Mouse (Mus musculus) neural tube, embryonic 12.5 days (tissue): ENCODE data around the gene Hint2. TPM values are rescaled to one million over a fixed set of nuclear protein-coding genes. Genes with fewer than 3 reads are reported as not detected.
A peak's percentile ranks its signal among the peaks of the same experiment; 100 is the strongest.

Experiments used
- ATAC-seq: fragments of 200-750 bp; cut with Nextera tagmentation; 2 replicates; pipeline ENCODE4 v1.8.0; 2017; ENCODE audit warnings: low read depth, mild to moderate bottlenecking, moderate TSS enrichment, moderate library complexity; ENCODE audit not compliant: low FRiP score
- H3K27ac ChIP-seq: fragments of 300-500 bp; sonication (generic); 2 replicates; pipeline ENCODE4 v1.5.1; 2016
- H3K27me3 ChIP-seq: fragments of 300-500 bp; sonication (generic); replicated peaks from 2 replicates; pipeline ENCODE4 v1.6.1; 2016; ENCODE audit warnings: mild to moderate bottlenecking
- H3K36me3 ChIP-seq: fragments of 300-500 bp; sonication (generic); 2 replicates; pipeline ENCODE4 v1.6.1; 2016; ENCODE audit warnings: mild to moderate bottlenecking
- H3K4me1 ChIP-seq: fragments of 300-500 bp; sonication (generic); 2 replicates; pipeline ENCODE4 v1.6.1; 2016
- H3K4me2 ChIP-seq: fragments of 300-500 bp; sonication (generic); replicated peaks from 2 replicates; pipeline ENCODE4 v1.6.1; 2016; ENCODE audit warnings: mild to moderate bottlenecking
- H3K4me3 ChIP-seq: fragments of 300-500 bp; sonication (generic); 2 replicates; pipeline ENCODE4 v1.5.1; 2016
- H3K9ac ChIP-seq: fragments of 300-500 bp; sonication (generic); 2 replicates; pipeline ENCODE4 v1.6.1; 2016; ENCODE audit warnings: mild to moderate bottlenecking
- H3K9me3 ChIP-seq: fragments of 300-500 bp; sonication (generic); 2 replicates; pipeline ENCODE4 v1.6.1; 2016; ENCODE audit warnings: mild to moderate bottlenecking
- WGBS: fragments of 180-500 bp; shearing (Covaris S2); methylation state at CpG from one replicate; pipeline ENCODE4 v1.1.7; 2016; 5-methylcytosine and 5-hydroxymethylcytosine counted together
- polyA plus RNA-seq: library from polyadenylated mRNA; unstranded; fragments of >200 nt; fragmentation: Nextera tagmentation; extraction: Ambion mirVana; gene quantifications from 2 replicates; pipeline ENCODE4 v1.2.1, GENCODE M21; 2016

Hint2 gene
- polyA plus RNA-seq, 1 experiment from 2014 or later, result 71.0 TPM

DNA sequence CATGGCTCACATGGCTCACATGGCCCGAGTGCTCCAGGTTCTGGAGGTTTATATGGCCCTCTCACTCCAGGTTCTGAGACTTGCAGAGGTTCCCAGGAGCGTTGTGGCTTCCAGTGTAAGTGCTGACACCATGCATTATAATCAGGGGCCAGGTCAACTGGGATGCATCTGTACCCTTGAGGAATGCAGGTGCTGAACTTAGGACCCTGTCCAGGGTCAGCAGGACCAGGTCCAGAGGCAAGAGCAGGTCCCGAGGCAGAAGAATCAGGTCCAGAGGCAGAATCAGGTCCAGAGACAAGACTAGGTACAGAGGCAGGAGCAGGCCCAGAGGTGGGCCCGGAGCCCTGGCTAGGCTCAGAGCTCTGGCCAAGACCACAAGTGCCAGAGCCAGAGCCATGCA lies 3.5 kb downstream of the Hint2 start:
- no peak overlapping the region for H3K9ac ChIP-seq
- peak overlapping the region; percentile 54 for H3K4me2 ChIP-seq
- peaks cover 31% of the 10 kb centered on the region for H3K36me3 ChIP-seq
- WGBS, result 92% methylated on average over 4 of the region's 4 CpGs
- H3K27ac ChIP-seq, result no peak overlapping the region
- no peaks in the 10 kb centered on the region for H3K27me3 ChIP-seq
- ATAC-seq, result no peak
- no peak overlapping the region for H3K4me3 ChIP-seq
- peaks cover 20% of the 10 kb centered on the region for H3K4me1 ChIP-seq
- peaks cover 7% of the 10 kb centered on the region; the same call in 1 of the 2 replicates for H3K9me3 ChIP-seq

DNA sequence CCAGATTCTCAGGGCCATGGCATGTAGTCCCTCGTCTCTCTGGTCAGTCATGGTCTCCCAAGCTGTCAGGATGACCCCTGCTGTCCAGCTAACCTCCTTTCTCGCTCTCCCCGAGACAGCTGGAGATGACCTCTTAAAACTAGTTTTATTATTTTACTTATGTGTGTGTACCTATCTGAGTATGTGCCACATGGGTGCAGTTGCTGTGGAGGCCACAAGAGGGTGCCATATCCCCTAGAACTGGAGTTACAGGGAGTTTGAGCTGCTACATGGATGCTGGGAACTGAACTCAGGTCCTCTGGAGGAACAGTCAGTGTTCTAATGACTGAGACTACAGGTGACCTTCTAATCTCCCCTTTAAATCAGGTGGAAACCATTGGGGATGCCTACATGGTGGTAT lies 6.5 kb downstream of the Hint2 start:
- H3K4me3 ChIP-seq, result no peak overlapping the region
- no peak overlapping the region for H3K4me2 ChIP-seq
- peaks cover 39% of the 10 kb centered on the region for H3K36me3 ChIP-seq
- no peak for ATAC-seq
- 98% methylated on average over 3 of the region's 3 CpGs for WGBS
- H3K9ac ChIP-seq, result no peak overlapping the region
- peaks cover 7% of the 10 kb centered on the region; the same call in 1 of the 2 replicates for H3K9me3 ChIP-seq
- H3K4me1 ChIP-seq, result peaks cover 10% of the 10 kb centered on the region
- no peak overlapping the region for H3K27ac ChIP-seq
- H3K27me3 ChIP-seq, result no peaks in the 10 kb centered on the region

DNA sequence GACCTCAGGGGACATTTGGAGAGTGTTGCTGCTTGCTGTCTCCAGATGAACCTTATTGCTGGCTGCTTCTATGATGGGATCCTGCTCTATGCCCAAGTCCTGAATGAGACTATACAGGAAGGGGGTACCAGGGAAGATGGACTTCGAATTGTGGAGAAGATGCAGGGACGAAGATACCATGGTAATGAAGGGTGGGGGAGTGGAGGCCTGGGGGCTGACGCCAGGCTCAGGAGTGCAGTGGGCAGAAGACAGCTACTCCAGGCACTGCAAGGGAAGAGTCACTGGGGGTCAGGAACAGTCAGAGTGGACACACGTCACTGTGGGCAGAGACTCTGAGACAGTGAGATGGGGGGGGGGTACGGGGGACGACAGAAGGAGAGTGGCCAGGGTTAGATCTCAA lies 15.8 kb downstream of the Hint2 start:
- H3K4me2 ChIP-seq, result no peak overlapping the region
- H3K36me3 ChIP-seq, result peaks cover 19% of the 10 kb centered on the region
- no peak for ATAC-seq
- H3K27ac ChIP-seq, result no peak overlapping the region
- no peaks in the 10 kb centered on the region for H3K27me3 ChIP-seq
- no peaks in the 10 kb centered on the region for H3K9me3 ChIP-seq
- no peak overlapping the region for H3K9ac ChIP-seq
- whole genome bisulfite sequencing, result 86% methylated on average over 6 of the region's 6 CpGs
- H3K4me3 ChIP-seq, result no peak overlapping the region
- H3K4me1 ChIP-seq, result no peaks in the 10 kb centered on the region

DNA sequence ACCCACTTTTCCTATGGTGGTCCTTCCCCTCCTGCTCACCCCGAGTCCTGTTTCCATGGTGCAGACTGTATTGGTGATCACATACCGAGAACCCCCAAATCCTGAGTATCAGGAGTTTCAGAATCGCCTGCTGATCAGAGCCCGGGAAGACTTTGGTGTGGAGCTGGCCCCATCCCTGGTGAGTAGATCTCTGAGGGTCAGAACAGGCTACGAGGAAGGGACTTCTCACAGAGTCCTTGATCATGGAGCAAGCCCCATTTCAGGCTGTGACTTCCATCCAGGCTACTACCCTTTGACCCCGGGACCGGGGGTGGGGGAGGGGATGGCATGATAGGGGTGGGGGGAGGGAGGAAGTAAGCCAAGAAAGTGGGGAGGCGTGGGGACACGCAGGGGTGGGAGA lies 16.2 kb downstream of the Hint2 start:
- Histone ChIP-seq H3K4me3 (no peak overlapping the region), H3K9me3 (no peaks in the 10 kb centered on the region), H3K27ac (no peak overlapping the region), H3K9ac (no peak overlapping the region), H3K4me2 (no peak overlapping the region), H3K4me1 (no peaks in the 10 kb centered on the region), H3K36me3 (peaks cover 19% of the 10 kb centered on the region), H3K27me3 (no peaks in the 10 kb centered on the region)
- no peak for ATAC-seq
- WGBS, result 78% methylated on average over 9 of the region's 9 CpGs

DNA sequence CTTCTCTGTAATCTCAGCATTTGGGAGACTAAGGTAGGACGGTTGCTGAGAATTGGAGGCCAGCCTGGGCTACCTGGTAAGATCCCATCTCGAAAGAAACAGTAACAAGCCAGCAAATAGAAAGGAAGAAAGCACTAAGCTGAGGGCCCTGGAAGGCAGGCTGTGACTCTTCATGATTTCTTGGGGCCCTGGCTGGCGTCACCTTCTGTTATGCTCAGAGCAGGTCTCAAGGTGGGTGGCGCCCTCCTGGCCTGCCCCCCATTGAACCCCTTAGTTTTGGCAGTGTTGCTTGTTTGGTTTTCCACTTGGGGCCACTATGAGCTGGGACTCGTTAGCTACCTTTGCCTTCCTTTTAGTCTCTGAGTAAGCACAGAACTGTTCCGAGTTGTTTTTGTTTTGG lies 19.5 kb downstream of the Hint2 start:
- Histone ChIP-seq H3K4me3 (no peak overlapping the region), H3K36me3 (peaks cover 5% of the 10 kb centered on the region; the same call in 1 of the 2 replicates), H3K4me1 (peaks cover 26% of the 10 kb centered on the region), H3K27ac (no peak overlapping the region), H3K4me2 (peak overlapping the region; percentile 92; the same call in 1 of the 2 replicates), H3K27me3 (no peaks in the 10 kb centered on the region), H3K9ac (no peak overlapping the region), H3K9me3 (no peaks in the 10 kb centered on the region)
- ATAC-seq, result no peak
- 77% methylated on average over 6 of the region's 6 CpGs for WGBS

DNA sequence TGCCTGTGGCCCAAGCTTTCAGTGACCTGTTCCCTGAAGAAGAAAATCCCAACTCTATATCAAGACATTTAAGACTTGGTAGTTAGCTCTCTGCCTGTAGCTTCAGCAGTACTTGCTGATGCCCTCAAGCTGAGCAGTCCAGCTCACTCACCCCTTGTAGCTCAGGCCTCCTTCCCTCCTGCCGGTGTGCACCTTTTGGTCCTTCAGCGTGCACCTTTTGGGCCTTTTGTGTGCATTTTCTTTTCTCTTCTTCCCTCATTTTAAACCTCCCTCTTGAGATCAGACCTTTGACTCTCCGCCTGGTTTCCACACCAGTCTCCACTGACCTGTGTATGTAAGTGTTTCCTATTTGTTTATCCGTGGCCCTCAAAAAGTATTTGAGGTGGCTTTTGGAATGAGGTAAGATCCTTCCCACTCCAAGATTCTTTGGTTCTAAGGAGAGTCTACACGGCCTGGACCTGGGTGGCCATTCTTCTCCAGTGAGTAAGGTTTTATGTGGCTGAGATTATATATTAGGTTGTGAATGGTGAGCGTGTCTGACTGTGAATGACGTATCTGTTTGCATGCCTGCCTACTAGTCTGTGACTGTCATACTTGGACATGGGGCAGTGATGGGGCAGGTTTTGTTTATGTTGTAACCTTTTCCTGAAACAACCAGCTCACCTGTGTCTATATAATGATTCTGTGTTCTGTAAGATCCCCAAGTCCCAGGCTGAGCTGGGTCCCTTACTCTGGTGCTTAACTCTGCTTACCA lies 21.5 kb downstream of the Hint2 start:
- Histone ChIP-seq H3K4me2 (peak overlapping the region; percentile 92), H3K9me3 (no peaks in the 10 kb centered on the region), H3K36me3 (no peaks in the 10 kb centered on the region), H3K27me3 (no peaks in the 10 kb centered on the region), H3K4me1 (peaks cover 30% of the 10 kb centered on the region), H3K27ac (no peak overlapping the region), H3K9ac (0 out of 2 replicates have a peak overlapping the region, but pooled peaks have one; percentile 26), H3K4me3 (no peak overlapping the region)
- 87% methylated on average over 7 of the region's 7 CpGs for WGBS
- no peak for ATAC-seq

DNA sequence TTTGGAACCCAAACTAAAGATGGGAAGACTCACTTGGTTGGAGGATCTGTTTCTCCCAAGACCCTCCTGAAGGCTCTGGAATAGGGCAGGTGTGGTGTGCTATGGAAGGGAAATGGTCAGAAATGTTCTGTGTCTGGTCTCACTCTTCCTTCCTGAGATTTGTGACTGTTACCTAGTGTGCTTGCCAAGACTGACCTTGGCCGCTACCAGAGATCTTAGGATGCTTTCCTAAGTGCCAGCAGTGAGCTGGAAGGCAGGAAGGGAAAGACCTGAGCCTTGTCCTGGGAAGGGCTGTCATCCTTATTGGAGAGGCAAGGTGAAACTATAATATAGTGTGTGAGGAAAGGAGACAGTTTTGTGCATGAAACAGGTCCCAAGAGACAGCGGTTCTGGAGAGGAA lies 22.5 kb downstream of the Hint2 start:
- Histone ChIP-seq H3K9me3 (no peaks in the 10 kb centered on the region), H3K4me2 (peak overlapping the region; percentile 92), H3K9ac (no peak overlapping the region), H3K27me3 (no peaks in the 10 kb centered on the region), H3K36me3 (no peaks in the 10 kb centered on the region), H3K4me3 (0 out of 2 replicates have a peak overlapping the region, but pooled peaks have one; percentile 11), H3K27ac (no peak overlapping the region), H3K4me1 (peaks cover 30% of the 10 kb centered on the region)
- no peak for ATAC-seq
- 93% methylated on average over 2 of the region's 2 CpGs for WGBS

DNA sequence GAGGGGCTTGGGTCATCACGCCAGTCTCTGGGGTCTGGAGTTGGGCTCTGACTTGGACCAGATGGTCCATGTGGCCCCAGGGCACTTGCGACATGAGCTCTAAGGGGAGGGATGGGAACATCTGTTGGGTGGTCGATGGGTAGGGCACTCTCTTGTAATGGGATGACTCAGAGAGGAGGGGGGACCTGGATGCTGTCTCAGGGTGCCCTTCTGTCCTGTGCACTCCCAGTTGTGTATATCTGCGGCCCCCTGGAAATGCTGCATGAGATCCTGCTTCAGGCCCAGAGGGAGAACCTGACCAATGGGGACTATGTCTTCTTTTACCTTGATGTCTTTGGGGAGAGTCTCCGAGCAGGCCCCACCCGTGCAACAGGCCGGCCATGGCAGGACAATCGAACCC lies 23.0 kb downstream of the Hint2 start:
- no peak for ATAC-seq
- no peak overlapping the region for H3K9ac ChIP-seq
- WGBS, result 66% methylated on average over 8 of the region's 8 CpGs

DNA sequence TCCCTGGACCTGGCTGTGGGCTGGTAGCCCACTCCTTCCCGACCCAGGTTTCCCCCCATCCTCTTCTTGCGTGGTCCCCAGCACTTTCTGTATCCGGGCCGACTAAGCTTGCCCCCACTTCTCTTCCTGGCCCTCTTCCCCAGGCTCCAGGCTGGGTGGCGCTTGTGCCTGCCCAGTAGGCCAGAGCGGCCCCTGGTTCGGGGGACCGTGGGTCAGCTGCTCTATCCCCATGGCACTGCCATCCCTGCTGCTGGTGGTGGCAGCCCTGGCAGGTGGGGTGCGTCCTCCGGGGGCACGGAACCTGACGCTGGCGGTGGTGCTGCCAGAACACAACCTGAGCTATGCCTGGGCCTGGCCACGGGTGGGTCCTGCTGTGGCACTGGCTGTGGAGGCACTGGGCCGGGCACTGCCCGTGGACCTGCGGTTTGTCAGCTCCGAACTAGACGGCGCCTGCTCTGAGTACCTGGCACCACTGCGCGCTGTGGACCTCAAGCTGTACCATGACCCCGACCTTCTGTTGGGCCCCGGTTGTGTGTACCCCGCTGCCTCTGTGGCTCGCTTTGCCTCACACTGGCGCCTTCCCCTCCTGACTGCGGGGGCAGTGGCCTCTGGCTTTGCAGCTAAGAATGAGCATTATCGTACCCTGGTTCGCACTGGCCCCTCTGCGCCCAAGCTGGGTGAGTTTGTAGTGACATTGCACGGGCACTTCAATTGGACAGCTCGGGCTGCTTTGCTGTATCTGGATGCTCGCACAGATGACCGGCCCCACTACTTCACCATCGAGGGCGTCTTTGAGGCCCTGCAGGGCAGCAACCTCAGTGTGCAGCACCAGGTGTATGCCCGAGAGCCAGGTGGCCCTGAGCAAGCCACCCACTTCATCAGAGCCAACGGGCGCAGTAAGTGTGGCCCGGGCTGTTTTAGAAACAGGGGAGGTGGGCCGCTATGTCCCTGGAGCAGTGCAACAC lies 24.0 kb downstream of the Hint2 start:
- peak; percentile 31; the same call in 1 of the 2 replicates for ATAC-seq
- H3K27ac ChIP-seq, result peak overlapping the region; percentile 82
- peak overlapping the region; percentile 93 for H3K9ac ChIP-seq
- peak overlapping the region; percentile 92 for H3K4me2 ChIP-seq
- H3K36me3 ChIP-seq, result no peaks in the 10 kb centered on the region
- no peaks in the 10 kb centered on the region for H3K27me3 ChIP-seq
- H3K9me3 ChIP-seq, result no peaks in the 10 kb centered on the region
- peaks cover 30% of the 10 kb centered on the region for H3K4me1 ChIP-seq
- 43% methylated on average over 42 of the region's 42 CpGs for WGBS
- H3K4me3 ChIP-seq, result peak overlapping the region; percentile 63

More for the DNA sequence above, 23.0 kb downstream of the Hint2 start:
- Histone ChIP-seq H3K4me3 (0 out of 2 replicates have a peak overlapping the region, but pooled peaks have one; percentile 11), H3K36me3 (no peaks in the 10 kb centered on the region), H3K4me2 (peak overlapping the region; percentile 92), H3K27me3 (no peaks in the 10 kb centered on the region), H3K27ac (no peak overlapping the region), H3K9me3 (no peaks in the 10 kb centered on the region), H3K4me1 (peaks cover 30% of the 10 kb centered on the region)

DNA sequence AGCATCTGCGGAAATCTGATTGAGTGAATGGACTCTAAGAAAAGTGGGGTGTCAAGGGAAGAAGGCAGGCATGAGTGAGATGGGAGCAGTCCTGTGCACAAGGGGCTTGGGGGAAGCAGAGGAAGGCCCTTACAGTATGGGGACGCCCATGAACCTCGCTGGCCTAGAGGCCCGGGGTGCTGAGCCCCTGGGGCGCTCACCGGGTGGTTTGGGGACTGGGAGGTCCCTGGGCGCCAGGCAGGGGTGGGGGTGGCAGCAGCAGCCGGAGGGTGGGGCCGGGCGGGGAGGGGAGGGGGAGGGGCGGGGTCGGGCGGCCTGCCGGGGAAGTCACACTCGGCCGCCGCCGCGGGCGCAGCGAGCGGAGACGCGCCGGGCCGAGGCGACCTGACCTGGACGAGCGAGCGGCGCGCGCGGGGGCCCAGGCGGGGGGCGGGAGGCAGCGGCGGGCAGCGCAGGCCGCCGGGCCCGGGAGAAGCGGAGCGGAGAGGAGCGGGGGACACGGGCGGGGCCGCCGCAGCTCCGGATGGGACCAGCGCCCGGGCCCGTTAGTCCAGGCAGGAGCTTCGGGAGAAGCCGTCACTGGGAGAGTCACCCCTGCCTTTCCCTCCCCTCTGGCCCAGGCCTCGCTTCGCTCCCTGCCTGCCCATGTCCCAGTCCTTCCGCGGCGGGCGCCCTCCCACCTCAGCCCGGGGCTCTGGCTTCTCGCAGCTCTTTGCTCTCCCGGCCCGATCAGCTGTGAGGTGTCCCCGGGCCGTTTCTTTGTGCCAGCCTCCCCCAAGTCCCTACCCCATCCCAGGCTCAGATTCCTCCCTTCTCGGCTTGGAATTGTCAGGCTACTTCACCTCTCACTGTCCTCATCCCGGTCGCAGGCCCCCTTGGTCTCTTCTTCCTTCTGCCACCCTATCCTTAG lies 25.0 kb downstream of the Hint2 start, which contains the start of gene Npr2:
Gene Npr2, plus strand, starts transcription at position 890 of the 910 bp plus-strand sequence.
- H3K9ac ChIP-seq, result peak within 1 kb of the TSS; percentile 93
- peaks cover 30% of the 10 kb centered on the region for H3K4me1 ChIP-seq
- H3K27me3 ChIP-seq, result no peaks in the 10 kb centered on the region
- H3K36me3 ChIP-seq, result no peaks in the 10 kb centered on the region
- ATAC-seq, result peak; percentile 63
- H3K4me3 ChIP-seq, result peak within 1 kb of the TSS; percentile 63
- WGBS, result 1% methylated on average over 60 of the region's 70 CpGs
- H3K27ac ChIP-seq, result peak within 1 kb of the TSS; percentile 82
- peak within 1 kb of the TSS; percentile 92 for H3K4me2 ChIP-seq
- H3K9me3 ChIP-seq, result 0 out of 2 replicates have a peak, but pooled peaks cover 3% of the 10 kb centered on the region

DNA sequence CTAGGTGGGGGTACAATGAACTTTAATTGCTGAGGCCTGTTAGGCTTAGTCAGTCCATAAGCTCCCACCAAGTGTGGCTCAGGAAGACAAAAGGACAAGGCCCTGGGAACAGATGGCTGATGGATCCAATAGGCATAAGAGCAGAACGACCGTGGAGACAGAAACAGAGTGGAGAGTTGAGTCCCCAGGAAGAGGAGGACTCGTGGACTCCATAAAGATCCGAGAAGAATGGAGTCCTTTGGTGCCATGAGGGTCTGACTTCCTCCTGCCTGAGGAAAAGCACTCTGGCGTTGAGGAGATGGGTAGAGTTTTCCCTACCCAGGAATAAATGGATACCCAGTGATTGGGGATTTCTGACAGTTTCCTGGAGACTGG lies 25.6 kb downstream of the Hint2 start:
- peaks cover 3% of the 10 kb centered on the region; the same call in 1 of the 2 replicates for H3K9me3 ChIP-seq
- peak overlapping the region; percentile 82 for H3K27ac ChIP-seq
- ATAC-seq, result peak; percentile 17; the same call in 1 of the 2 replicates
- peak overlapping the region; percentile 92 for H3K4me2 ChIP-seq
- H3K4me3 ChIP-seq, result peak overlapping the region; percentile 63; the same call in 1 of the 2 replicates
- WGBS, result 14% methylated on average over 5 of the region's 5 CpGs
- H3K4me1 ChIP-seq, result peaks cover 30% of the 10 kb centered on the region
- peak overlapping the region; percentile 93; the same call in 1 of the 2 replicates for H3K9ac ChIP-seq
- H3K36me3 ChIP-seq, result no peaks in the 10 kb centered on the region
- no peaks in the 10 kb centered on the region for H3K27me3 ChIP-seq
